Mouse (Mus musculus) splenic B cell, adult 2 months (primary cell): ENCODE measurements around the gene Crybb1.
A peak's percentile ranks its signal among the peaks of the same experiment; 100 is the strongest.

Source experiments
- DNase-seq: peaks from one replicate; pipeline ENCODE4 v3.0.0-alpha.2; 2011; ENCODE audit warnings: low read depth, low spot score
- H3K27me3 ChIP-seq: 2 replicates; pipeline ENCODE4 v1.6.1; 2012; ENCODE audit warnings: mild to moderate bottlenecking, low read length, moderate library complexity, mixed read lengths; ENCODE audit not compliant: control insufficient read depth, poor library complexity, insufficient read depth, severe bottlenecking
- H3K36me3 ChIP-seq: 2 replicates; pipeline ENCODE4 v1.6.1; 2012; ENCODE audit warnings: mild to moderate bottlenecking, low read length, moderate library complexity, mixed read lengths; ENCODE audit not compliant: control insufficient read depth, poor library complexity, insufficient read depth, severe bottlenecking

Crybb1 gene

DNA sequence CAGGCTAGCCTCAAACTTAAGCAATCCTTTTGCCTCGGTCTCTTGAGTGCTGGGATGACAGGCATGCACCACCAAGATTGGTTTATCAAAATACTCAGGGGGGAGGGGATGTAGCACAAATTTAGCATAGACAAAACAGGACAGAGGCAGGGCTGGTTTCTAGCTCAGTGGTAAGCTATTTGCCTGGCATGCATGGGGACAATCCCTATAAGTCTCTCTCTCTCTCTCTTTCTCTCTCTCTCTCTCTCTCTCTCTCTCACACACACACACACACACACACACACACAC lies 11.4 kb upstream of the Crybb1 start:
- no peak for DNase-seq
- Histone ChIP-seq H3K27me3 (no peaks in the 10 kb centered on the region), H3K36me3 (no peaks in the 10 kb centered on the region)

DNA sequence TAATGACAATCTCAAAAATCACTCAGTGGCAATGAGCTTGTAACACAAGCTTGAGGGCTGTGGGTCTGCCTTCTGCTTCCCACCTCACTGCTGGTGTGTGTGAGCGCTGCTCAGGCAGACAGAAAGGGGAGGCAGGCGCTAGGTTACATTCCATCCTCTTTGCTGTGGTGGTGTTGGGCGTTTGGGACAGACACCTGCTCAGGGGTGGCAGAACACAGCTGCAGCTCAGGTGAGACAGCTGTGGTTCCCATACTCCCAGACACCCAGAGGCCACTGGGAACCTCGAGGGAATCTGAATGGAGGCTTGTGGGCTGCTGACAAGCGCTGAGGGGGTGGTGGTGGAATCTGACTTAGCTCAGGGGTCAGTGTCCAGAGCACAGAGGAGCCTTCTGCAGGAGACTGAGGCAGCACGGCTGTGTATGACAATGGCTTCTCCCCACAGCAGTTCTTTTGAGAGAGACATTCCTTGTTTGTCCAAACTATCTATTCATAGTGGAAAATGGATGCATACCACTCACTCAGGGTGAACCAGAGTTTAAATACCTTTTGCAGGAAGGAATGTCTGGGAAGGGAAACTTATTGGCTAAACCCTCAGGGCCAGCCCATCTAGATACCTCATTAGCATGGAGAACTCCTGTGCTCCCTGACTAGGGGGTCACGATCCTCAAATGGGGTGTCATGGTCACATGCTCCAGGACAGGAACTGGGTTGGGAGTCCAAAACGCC lies 10.6 kb upstream of the Crybb1 start:
- Histone ChIP-seq H3K36me3 (no peaks in the 10 kb centered on the region), H3K27me3 (no peaks in the 10 kb centered on the region)
- no peak for DNase-seq

DNA sequence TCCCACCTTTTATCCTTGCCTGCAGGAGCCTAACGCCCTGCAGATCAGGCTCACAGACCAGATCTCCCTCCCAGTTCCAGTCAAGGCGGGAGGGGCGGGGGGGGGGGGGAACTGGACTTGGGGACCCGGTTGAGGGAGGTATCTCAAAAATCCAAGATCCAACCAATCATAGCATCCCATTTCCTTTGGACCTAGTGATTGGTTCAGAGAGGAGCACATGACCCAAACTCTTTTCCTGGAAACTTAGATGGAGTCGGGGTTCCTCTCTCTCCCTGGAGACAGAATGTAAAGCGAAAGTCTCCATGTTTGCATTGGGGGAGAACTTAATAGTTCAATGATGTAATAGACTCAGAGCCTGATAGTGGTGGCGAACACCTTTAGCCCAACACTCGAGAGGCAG lies 8.2 kb upstream of the Crybb1 start:
- no peak for DNase-seq
- H3K36me3 ChIP-seq = no peaks in the 10 kb centered on the region
- no peaks in the 10 kb centered on the region for H3K27me3 ChIP-seq

DNA sequence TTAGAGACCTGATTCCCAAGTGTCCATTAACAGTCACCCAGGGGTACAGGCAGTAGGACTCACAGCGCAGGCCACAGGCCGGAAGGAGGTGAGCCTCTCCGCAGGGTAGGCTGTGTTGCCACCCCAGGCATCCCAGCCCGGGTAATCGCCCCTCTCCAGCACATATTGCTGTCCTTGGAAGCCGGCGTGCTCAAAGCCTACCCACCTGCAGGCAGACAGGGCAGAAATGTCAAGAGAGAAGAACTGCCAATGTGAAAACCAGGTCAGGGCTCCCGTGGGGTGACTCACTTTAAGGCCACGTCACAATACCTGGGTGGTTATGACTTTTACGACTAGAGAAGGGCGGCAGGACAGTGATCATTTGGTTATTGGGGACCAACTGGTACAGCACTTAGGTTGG lies 6.5 kb upstream of the Crybb1 start:
- Histone ChIP-seq H3K36me3 (no peaks in the 10 kb centered on the region), H3K27me3 (no peaks in the 10 kb centered on the region)
- no peak for DNase-seq

DNA sequence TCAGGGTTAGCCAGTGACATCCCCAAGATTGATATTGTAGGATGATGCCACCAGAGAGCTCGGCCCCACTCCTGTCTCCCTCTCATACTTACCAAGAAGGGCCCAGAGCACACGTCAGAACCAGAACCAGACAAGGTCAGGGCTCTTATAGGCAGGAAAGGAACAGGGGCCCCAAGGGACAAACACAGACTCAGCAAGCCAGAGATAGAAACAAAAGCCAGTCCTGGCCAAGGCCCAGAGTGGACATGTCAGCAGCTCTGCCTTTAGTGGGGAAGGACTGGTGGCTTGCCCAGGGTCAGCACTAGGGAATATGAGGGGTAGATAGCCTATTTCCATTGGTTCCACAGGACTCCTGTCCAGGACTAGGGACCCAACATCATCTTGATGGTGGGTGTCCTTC lies 3.2 kb upstream of the Crybb1 start, which contains the start of gene Cryba4:
Gene Cryba4 (minus strand): TSS at position 119 of the 400 bp plus-strand sequence.
- no peak for DNase-seq
- no peaks in the 10 kb centered on the region for H3K27me3 ChIP-seq
- no peaks in the 10 kb centered on the region for H3K36me3 ChIP-seq

DNA sequence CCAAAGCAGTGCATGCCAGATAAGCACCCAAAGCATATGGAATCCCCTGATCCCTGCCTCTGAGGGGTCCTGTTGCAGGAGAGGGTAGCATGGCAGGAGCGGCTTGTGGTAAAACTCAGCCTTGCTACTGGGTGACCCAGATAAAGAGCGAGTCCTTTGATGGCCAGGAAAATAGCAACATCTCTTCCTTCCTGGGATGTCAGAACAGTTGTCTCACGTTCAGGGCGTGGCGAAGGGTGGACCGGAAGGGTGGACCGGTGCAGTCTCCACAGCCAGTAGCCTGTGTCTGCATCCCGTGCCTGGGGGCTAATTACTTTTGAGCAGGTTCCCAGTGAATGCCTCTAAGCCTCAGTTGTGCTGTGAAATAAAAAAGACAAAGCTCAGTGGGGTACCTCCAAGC lies 2.4 kb upstream of the Crybb1 start:
- no peaks in the 10 kb centered on the region for H3K27me3 ChIP-seq
- H3K36me3 ChIP-seq = no peaks in the 10 kb centered on the region
- DNase-seq = no peak

DNA sequence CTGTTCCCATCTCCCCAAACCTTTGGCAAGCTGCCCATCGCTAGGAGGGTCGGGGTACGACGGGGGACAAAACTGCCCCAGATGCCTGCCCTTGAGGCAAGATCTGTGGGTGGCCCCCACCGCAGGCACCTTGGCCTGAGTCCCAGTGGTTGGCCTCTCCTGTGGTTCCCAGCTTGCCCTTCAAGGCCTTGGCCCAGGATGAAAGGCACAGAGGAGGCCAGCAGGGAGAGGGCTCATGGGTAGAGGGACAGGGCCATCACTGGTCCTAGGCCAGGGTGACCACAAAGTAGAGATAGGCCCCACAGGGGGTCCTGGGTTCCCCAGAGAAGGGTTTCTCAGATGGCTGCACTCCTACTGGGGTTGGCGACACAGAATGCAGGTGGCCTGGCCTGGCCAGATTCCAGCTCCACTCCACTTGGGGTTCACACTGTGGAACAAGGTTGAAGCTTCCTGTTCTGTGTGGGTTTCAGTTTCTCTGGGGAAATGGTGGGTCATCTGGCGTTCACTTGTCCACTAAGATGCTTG lies 1.3 kb upstream of the Crybb1 start:
- H3K36me3 ChIP-seq = no peaks in the 10 kb centered on the region
- peak; percentile 54 for DNase-seq
- no peaks in the 10 kb centered on the region for H3K27me3 ChIP-seq

DNA sequence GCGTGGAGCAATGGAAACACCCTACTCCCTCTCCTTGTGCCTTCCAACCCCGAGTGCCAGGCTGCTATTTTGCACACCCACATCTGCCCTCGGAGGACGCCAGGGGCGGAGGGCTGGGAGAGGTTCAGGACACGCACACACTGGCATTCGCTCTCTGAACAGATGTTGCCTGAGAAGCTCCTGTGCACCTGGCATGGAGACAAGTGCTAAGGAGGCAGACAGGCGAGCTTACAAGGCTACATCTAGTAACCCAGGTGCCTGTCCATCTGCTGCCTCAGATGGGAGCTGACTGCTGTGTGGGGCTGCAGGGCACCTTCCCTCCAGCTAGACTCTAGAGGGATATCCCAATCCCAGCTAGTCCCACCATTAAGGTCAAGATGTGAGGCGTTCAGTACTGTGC lies 842 bp downstream of the Crybb1 start:
- no peak for DNase-seq
- H3K36me3 ChIP-seq = no peaks in the 10 kb centered on the region
- H3K27me3 ChIP-seq = no peaks in the 10 kb centered on the region

DNA sequence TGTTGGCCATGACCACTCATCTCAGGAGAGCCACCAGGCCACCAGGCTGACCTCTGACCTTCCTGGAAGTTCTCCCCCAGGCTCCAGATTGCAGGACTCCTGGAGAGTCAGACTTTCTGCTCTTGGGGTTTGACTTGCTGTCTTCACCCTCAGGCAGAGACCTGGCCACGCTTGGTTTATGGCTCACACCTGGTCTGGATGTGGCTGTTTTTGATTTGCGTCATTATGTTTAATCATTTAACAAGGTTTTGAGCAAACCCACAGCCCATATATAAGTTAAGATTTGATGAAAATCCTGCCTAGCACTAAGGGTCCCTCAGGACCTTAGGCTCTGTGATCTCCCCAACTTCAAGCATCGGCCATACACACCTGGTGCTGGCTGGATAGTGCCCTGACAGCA lies 2.3 kb downstream of the Crybb1 start:
- DNase-seq = no peak
- Histone ChIP-seq H3K27me3 (no peaks in the 10 kb centered on the region), H3K36me3 (no peaks in the 10 kb centered on the region)

DNA sequence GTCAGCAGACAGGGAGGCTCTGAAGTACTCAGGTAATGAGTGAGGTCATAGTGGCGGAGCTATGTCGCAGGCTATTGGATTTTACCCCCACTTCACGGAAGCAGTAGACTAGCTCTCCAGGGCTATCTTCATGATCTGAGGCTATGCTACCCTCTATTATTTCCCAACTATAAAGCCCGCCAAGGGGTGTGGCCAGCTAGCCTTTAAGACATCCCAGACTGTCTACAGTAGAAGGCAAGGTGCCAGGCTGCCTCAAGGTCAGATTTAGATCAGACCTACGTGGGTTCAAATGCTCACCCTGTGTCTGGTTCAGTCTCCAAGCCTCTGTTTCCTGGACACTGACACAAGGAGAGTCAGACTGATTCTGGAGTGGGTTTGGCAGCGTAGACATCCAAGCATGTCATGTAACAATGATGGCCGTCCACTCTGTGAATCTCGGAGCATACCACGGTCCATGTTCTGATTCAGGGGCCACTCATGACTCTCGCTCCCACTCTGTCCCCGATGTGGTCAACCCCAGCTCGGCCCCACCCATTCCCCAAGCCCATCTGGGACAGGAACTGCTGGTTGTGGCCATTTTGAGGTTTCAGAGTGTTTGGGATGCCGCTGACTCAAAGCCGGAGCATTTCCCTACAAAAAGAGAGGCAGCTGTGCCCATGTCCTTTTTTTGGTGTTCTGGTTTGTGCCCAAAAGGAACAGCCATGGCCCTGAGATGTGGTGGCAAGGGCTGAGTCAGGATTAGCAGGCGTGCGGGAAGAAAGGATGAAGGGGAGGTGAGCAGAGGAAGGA lies 4.4 kb downstream of the Crybb1 start:
- Histone ChIP-seq H3K27me3 (no peaks in the 10 kb centered on the region), H3K36me3 (no peaks in the 10 kb centered on the region)
- no peak for DNase-seq

DNA sequence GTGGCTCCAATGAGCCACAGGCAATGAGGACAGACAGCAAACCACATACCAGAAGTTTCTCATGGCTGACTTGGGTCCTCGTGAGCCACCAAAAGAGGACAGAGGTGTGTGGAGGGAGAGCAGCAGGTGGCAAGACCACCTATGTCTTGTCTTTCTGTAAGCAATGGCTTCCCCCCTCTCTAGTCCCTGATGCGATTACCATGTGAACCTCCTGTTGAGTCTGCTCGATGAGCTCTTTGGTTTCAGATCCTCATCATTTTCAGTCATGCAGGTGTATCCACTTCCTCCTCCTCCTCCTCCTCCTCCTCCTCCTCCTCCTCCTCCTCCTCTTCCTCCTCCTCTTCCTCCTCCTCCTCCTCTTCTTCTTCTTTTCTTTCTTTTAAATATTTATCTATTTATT lies 5.2 kb downstream of the Crybb1 start:
- Histone ChIP-seq H3K36me3 (no peaks in the 10 kb centered on the region), H3K27me3 (no peaks in the 10 kb centered on the region)
- DNase-seq = peak; percentile 71

DNA sequence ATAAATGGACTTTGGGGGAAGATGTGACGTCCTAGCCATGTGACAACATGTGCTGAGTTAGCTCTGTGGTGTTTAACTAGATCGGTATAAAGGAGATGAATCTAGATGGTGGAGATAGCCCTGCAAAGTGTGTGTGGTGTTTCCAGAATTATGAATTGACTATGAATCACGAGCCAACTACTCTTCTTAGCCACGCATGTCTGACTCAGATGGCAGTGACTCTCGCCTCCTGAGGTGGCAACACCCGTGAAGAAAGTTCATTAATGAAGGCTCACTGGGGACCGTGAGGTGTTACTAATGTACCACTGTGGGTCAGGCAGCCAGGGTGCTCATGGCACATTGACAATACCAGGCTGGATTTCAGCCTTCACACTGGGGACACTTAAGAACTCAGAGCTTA lies 8.5 kb downstream of the Crybb1 start:
- no peak for DNase-seq
- no peaks in the 10 kb centered on the region for H3K27me3 ChIP-seq
- no peaks in the 10 kb centered on the region for H3K36me3 ChIP-seq

DNA sequence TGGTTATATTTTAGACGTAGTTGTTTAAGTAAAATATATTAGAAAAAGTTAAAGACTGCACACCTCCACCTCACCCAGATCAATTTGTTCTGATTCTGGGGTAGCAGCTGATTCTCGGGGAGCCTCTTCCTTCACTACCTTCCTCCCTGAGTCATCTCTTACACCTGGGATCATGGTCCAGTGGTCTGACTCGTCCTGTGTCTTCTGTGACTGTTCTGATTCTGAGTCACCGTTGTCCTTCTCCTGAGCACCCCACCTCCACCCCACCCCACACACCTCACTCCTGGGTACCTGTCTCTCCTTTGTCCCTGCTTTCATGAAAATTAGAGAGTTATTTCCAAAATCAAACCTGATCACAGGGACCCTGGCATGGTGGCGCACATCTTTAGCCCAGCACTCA lies 9.5 kb downstream of the Crybb1 start:
- Histone ChIP-seq H3K36me3 (no peaks in the 10 kb centered on the region), H3K27me3 (no peaks in the 10 kb centered on the region)
- DNase-seq = peak; percentile 42

DNA sequence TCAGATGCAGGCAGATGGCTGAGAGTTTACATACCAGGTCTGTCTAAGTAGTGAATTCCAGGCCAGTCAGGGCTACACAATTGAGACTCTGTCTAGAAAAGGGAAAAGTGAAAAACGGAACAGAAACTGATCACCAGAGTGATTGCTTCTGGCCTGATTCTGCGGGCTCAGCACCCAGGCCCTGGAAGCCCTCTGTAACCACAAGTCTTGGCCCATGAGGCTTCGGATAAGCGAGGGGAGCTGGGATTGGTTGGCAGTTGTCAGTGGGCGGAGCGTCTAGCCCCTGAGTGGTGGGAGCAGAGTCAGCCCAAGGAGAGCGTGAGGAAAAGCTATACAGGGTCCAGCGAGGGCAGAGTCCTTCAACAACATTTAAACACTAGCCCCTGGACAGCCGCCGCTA lies 9.9 kb downstream of the Crybb1 start:
- peak; percentile 80 for DNase-seq
- Histone ChIP-seq H3K36me3 (no peaks in the 10 kb centered on the region), H3K27me3 (no peaks in the 10 kb centered on the region)

DNA sequence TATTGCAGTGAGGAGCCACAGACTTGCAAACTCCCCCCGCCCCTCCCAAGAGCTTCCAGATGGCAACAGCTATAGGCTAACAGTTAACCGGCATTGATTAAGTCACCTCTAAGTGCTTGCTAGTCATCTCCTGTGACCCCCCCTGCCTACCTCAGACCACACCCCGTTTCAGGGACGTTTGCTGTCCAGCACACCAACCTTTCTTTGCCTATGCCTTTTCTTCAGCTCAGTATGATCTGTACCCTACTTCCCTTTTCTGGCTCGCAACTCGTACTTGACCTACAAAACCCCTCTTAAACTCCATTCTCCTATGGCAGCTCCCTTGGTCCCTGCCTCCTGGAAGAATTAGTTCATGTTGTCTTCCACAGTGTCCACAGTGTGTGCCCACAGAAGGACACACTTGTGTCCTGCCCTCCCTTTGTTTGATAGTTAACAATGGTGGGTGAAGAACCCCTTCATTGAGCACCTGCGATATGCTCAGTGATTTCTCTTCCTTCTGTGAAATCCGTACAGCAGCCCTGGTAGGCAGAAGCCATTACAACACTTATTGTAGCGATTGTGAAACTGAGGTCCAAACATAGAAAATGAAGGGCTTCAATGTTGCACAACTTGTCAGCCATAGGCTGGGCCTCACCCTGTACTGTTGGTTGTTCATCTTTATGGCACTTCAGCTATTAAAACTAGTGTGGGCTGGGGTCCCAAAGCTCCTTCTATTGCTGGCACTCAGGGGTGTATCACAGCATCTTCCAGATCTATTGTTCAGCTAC lies 10.6 kb downstream of the Crybb1 start:
- H3K27me3 ChIP-seq = no peaks in the 10 kb centered on the region
- no peaks in the 10 kb centered on the region for H3K36me3 ChIP-seq
- peak; percentile 76 for DNase-seq
